Mouse (Mus musculus): ENCODE results near the gene Bnc2. TPM values are rescaled to one million over a fixed set of nuclear protein-coding genes. Genes with fewer than 3 reads are reported as not detected.

The Bnc2 gene
- polyA plus RNA-seq, 1 experiment, result not detected

DNA sequence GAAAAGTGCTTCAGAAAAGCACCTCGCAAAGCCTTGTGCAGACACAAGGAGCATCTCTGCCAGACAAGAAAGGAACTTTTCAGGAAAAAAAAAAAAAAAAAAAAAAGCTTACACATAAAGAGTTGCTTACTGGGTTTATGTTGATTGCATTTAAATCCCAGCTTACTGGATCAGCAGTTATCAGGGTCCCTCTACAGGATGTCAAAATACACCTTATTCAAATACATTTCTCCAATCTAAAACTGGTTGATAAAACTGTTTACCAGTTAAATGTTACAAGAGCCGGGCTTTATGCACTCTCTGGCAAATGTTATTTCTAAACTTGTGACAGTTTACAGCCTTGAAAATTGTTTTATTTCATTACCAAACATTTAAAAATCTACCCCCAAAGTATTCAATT is 130.4 kb downstream of the Bnc2 start:
- TF ChIP-seq GATA1 (IDR thresholded peaks at IDR 0.05; ENCODE audit: low read length), result no peak

DNA sequence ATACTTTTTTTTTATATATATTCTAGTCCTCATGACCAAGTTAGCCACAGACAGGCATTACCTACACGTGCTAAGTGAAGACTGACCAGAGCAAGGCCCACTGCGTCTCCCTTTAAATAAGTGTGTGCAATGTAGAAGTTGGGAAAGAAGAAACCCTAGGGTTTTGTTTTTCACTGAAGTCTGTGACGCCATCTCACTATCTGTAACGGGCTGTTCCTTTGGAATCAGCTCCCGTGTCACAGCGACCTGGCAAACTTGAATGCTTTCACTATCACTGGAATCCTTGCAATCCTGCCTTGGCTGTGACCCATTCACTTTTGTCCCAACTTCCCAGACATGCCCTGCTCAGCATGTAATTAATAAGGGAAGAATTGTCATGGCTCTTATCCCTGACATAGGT is 134.5 kb downstream of the Bnc2 start:
- TF ChIP-seq GATA1 (IDR thresholded peaks at IDR 0.05; ENCODE audit: low read length), result no peak

DNA sequence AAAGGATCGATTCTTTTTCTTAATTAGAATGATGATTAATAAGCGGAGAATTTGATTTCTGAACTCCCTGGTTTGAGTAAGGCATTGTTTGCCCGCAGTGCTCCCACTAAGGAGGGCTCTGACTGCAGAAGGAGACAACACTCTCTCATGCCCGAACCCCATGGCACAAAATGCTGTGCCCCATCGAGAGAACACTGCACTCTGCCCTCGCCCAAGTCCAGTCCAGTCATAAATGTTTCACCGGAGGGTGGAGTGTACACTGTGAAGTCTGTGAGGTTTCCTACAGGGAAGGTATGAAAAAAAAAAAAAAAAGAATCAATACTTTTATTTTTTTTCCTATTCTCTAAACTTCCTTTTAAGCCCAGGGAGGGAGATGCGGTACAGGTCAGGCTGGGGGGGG is 135.7 kb downstream of the Bnc2 start:
- TF ChIP-seq GATA1 (IDR thresholded peaks at IDR 0.05; ENCODE audit: low read length), result no peak

DNA sequence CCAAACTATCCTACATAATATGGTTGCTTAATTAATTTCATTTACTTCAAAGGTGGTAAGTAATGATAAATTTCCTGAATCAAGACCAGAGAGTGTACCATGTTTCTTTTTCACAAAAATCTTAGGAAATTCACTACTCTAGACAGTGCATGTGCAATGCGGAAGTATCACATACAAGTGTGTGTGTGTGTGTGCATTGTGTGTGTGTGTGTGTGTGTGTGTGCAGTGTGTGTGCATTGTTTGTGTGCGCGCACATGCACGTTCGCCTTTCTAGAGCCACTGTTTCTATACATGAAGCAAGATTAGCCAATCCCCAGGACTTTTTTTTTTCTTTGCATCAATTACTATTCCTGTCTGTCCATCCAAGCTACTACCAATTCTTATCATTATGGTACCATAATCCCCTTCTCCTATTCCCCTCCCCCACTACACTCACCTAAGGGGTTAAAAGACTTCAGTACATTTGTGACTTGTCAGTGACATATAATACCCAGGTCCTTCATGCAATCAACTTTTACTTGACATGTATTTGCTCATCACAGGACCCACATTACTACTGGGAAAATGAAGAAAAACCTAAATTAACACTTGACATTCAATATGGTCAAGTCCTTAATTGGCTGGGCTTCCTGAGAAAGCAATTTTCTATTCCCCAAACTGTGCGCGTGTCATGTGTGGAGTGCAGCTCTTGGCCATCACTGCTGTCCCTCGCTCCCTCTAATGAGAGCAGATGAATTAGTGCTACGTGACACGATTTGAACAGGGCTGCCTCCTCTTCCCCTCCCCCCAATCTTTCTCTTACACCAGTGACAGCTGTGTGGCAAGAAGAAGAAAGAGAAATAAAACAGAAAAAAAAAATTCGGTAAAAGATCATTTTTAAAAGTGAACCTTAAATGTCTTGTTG is 145.9 kb downstream of the Bnc2 start:
- no peak for TF ChIP-seq GATA1 (IDR thresholded peaks at IDR 0.05; ENCODE audit: low read length)

DNA sequence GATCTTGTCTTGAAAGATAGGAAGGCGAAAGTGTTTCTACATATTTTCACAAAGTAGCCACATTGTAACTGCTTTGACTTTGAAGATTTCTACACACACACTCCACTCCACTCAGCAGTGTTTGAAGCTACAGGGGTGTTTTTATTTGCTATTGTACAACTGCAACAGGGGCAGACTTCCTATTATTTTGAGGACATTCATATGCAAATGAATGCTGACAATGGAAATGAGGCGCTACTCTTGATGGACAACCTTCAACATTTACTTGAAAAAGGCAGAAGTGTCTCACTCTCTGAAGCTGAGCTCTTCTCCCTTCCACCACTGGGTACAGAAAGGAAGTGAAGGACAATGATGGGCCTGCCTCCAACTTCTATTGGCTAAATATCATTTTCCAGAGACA is 146.7 kb downstream of the Bnc2 start:
- no peak for TF ChIP-seq GATA1 (IDR thresholded peaks at IDR 0.05; ENCODE audit: low read length)

DNA sequence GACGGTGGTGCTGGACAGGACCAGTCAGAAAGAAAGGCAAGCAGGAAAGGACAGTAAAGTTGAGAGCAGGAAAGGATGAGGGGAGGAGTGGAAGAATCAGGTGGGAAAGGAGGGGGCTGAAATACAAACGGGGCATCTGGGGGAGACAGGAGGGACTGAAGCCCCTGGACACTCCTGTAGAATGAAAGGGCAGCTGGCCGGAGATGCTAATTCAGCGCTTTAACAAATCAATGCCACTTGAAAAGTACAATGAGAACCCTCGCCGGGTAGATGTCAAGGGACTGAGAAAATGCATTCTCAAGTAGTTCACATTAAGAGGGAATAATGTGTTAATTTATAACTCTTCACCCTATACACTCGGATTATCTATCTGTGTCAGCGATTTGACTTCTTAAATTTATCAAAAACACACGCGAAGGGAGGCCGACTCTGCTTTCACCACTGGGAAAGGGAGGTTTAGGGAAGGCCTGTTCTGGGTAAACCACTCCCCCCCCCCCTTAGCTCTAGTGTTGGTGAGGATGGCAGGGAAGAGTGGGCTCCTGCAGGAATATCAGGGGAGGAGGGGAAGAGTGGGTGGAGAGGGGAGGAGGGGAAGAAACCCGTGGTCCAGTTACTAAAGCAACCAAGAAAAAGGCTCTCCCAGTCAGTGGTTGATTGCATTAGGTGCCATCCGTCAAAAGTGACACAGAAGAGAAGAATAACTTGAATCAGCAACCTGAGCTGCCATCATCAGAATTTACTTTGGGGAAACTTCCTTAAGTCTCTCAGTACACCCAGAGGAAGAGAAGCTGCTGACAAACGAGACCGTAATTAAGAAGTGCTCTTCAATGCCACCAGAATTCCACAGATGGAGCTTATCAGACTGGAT is 147.8 kb downstream of the Bnc2 start:
- no peak for TF ChIP-seq GATA1 (IDR thresholded peaks at IDR 0.05; ENCODE audit: low read length)

DNA sequence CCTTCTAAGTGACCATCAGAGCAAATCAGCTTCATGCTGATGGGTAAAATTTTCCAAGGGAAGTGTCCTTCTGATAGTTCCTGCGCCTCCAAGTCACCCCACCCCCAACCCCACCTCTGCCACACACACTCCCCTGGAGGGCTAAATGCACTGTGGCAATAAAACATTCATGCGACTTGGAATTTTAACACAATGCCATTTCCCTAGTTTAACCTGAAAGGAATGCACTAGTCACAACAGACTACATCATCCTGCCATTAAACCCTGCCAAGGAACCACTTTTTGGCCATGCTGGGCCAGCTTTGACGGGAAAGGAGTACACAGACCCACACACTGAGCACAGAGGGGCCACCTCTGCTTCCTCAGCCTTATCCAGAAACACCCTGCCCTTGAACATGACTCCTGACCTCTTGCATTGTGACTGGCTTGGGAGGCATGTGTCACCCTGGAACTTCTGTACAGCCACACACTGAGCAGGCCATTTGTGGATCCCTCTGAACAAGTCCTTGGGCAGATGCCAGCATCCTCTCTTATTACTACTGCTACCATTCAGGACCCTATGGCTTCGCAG is 151.3 kb downstream of the Bnc2 start:
- no peak for TF ChIP-seq GATA1 (IDR thresholded peaks at IDR 0.05; ENCODE audit: low read length)

DNA sequence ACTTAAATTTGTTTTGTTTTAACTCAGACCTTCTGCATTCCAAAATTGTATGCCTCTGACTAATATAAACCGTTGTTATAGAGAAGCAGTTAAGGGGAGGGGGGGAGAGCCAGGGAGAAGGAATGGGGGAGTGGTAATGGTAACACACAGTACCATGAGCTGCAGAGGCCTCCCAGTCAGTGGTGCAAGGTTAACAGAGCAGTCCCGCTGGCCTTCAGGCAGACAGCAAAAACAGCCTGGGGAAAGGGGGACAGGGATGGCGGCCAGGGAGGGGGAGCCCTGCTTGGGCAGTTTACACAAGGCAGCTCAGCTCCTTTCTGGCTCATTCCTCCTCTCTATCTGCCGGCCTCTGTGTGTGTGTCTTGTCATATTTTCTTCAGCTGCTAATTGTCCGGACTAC is 151.9 kb downstream of the Bnc2 start:
- TF ChIP-seq GATA1 (IDR thresholded peaks at IDR 0.05; ENCODE audit: low read length), result no peak

DNA sequence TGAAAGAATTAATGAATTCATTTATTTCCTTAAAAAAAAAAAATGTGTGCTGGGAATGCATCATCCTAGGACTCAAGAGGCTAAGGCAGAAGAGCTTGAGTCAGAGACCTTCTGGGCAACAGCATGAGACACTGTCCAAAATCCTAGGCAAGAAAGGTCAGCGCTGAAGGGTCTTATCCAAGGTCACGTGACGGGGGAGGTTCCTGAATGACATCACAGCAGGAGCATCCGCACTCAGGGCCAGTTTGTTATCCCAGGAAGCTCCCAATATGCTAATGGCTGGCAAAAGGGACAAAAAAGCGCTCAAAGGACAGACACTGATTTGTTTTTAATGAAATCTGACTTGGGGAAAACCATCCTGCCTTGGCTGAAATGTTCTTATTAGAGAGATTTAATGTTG is 153.5 kb downstream of the Bnc2 start:
- no peak for TF ChIP-seq GATA1 (IDR thresholded peaks at IDR 0.05; ENCODE audit: low read length)

DNA sequence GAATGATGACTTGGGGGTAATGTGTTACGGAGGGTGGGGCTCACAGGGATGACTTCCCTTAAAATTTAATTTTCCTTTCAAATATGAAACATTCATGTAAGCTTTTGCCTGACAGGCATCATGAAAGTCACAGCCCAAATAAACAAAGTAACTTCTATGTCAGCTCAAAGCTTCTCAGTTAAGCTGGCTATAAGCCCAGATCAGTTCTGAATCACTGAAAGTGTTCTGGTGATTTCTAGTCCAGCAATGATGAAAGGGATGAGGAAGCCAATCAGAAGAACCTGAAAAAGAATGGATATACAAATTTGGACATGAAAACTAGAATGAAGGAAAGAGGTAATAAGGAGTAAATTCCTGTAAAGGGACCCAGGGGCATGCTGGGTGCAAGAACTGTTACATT is 164.6 kb downstream of the Bnc2 start:
- TF ChIP-seq GATA1 (IDR thresholded peaks at IDR 0.05; ENCODE audit: low read length), result no peak

DNA sequence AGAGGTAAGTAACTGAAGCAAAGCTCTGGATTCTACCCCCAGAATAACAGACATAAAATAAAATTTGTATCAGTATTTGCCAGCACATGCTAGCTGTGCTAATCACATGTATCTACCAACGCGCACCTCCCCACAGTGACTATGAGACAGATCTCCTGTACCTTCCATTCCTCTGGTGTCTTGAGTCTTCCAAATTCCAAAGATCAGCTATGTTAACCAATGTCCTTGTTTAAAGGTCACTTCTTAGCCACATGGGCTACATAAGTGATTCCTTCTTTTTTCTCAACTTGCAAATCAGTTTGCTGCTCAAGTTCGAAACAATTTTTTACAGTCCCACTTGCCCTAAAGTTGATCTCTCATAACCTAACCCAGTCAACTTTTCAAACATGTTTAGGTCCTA is 167.5 kb downstream of the Bnc2 start:
- TF ChIP-seq GATA1 (IDR thresholded peaks at IDR 0.05; ENCODE audit: low read length), result no peak

DNA sequence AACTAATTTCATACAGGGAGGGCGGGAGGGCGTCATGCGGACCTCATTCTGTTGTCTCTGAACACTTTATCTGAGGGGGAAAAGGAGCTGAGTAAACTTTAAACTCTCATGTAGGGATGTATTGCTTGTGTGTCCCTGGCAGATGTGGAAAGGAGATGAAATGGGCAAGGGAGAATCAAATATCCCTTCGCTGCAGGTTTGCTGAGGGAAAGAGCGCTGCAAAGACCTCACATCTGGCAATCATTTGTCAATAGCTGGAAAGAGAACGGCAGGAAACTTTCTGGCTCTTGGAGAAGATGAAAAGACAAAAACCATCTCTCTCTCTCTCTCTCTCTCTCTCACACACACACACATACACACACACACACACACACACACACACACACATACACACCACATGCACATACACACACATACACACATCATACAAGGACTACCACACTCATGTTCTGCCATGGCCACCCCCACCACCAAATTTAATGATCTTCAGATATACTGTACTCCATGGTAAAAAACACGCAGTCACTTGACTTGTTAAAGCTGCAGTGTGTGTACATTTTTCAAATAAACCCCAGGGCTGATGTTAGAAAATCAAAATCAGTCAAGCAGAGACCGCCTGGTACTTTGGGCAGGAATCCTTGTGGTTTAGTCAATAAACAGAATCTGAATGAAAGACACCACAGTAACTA is 172.3 kb downstream of the Bnc2 start:
- TF ChIP-seq GATA1 (IDR thresholded peaks at IDR 0.05; ENCODE audit: low read length), result no peak

DNA sequence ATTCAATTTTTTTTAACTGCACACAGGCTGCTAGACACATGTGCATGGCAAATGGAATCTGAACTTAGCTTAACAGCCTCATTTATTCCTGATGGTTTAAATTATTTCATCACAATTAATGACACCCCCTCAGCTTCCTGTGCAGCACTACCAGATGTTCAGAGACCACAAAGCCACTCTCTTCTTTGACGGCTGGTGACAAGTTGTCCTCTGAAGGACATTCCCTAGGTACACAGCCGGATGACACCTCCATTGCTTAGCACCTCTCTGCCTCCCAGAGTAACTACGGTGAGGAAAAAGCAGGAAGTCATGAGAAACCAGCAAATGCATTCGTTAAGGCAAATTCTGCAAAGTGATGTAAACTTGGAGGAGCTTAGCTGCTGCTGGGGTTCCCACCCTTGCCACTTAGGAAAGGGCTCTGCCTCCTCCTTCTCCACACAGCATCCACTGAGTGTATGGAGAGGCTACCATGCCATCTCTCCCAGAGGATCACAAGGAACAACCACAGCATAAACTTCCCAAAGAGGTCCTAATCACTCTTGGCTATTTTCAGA is 174.2 kb downstream of the Bnc2 start:
- no peak for TF ChIP-seq GATA1 (IDR thresholded peaks at IDR 0.05; ENCODE audit: low read length)

DNA sequence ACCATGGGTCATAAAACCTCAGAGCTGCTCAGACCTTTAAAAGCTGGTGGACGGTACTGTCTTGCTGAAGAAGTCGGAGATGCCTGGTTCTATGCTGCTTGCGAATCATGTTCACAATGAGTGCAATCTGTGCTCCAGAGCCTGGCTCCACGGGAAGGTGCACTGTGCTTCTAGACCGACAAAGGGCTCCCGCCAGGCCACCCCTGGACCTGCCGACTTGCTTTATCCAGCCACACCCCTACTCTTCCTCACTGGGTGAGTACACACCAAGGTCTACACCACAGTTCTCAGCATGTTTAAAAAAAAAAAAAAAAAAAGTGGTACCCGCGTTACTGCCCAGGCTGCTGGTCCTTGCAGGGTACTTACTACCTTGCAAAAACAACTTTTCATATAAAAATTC is 174.8 kb downstream of the Bnc2 start:
- no peak for TF ChIP-seq GATA1 (IDR thresholded peaks at IDR 0.05; ENCODE audit: low read length)

DNA sequence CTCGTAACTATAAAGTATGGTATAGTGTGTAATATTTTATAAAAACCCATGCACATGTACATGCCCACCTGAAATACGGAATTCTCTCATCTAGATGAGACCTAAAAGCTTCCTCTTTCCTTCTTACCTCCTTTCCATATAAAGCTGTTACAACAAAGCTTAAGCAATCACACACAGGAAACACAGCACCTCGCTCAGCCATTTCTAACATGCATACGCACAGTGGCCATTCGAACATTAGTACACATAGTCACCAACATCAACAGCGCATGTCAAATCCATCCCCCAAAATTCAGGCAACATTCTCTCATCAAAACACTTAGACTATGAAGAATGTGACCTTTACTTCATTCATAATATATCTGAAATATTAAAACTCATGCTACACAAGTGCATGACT is 176.6 kb downstream of the Bnc2 start:
- TF ChIP-seq GATA1 (IDR thresholded peaks at IDR 0.05; ENCODE audit: low read length), result no peak

All from G1E-ER4 (cell line).